Mouse (Mus musculus) monocyte, adult 59 days (primary cell): ENCODE results near the gene Tsn. TPM values are rescaled to one million over a fixed set of nuclear protein-coding genes. Genes with fewer than 3 reads are reported as not detected.

Experiments
- total RNA-seq, 2 experiments: library from RNA; stranded (reverse); gene quantifications; one replicate each; pipeline ENCODE4 v1.2.4; 2023

Tsn gene
- 10 to 100 TPM; 56.5 to 62.1 TPM for total RNA-seq

GRCm38 (mm10) chr1:118311622-118312326, at the start of gene Tsn:
Tsn (minus strand) TSS chr1:118311739.

GRCm38 (mm10) chr1:118321661-118322201, 10.2 kb upstream of the Tsn start, which contains the start of gene Nifk:
Nifk (plus strand) TSS chr1:118321839.

Other genes starting within 250 kb of the Tsn start
- gene Gm29106, start 135.2 kb downstream of the Tsn start, total RNA-seq: not detected
- gene Nifk, start 10.1 kb upstream of the Tsn start, total RNA-seq: 10 to 100 TPM; 24.1 to 24.6 TPM
- gene Clasp1, start 77.3 kb upstream of the Tsn start, total RNA-seq: 10 to 100 TPM; 59.0 to 65.5 TPM